ENCODE assay signal across 25 mouse cellular contexts in the genomic region with DNA sequence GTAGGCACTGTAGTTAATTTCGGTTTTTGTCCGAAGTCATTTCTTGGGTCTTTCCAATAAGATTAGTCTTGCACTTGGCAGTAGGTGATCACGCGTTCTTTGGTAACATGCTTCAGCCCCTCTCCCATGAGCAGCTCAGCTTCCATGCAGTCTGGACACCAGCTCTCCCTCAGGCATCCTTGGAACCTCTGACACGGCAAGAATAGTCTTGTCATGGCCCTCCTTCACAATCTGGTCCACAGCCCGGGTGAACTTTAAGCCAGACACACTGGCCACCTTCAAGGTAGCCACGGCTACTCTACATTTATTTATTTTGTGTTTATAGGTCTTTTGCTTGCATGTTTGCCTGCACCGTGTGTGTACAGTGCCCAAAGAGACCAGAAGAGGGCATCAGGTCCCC.
"Had no signal": no experiment of that assay in that cellular context is flagged by ENCODE, and none has a peak within 500 bp of the region (broad histone marks: within the 10 kb centered on the region; RNA-seq: fewer than 3 reads in every experiment).

No protein-coding gene starts in this region.

- H3K4me2 ChIP-seq: heart, embryonic 11.5 days; heart, embryonic 13.5 days; heart, embryonic 15.5 days; hindbrain, embryonic 13.5 days; hindbrain, embryonic 15.5 days; kidney, embryonic 15.5 days; limb, embryonic 13.5 days; limb, embryonic 15.5 days; liver, embryonic 12.5 days had no signal

- H3K27me3 ChIP-seq: heart, embryonic 13.5 days; heart, embryonic 15.5 days; hindbrain, embryonic 13.5 days; hindbrain, embryonic 15.5 days; kidney, embryonic 15.5 days; limb, embryonic 13.5 days; limb, embryonic 15.5 days; liver, embryonic 12.5 days had no signal

- ATAC-seq: hindbrain, postnatal 0 days; liver, embryonic 12.5 days had no signal

- DNase-seq: gastrocnemius, postnatal 14 days; gastrocnemius, postnatal 36 days; heart, adult 11 months; heart, adult 2 months; heart, postnatal 14 days; heart, postnatal 36 days; kidney, adult 11 months; kidney, adult 2 months; kidney, adult 9 months; kidney, postnatal 14 days; kidney, postnatal 36 days; layer of hippocampus, adult 9-11 months; layer of hippocampus, postnatal 36 days; left cerebral cortex, postnatal 4 days had no signal

- H3K4me1 ChIP-seq: heart, embryonic 13.5 days; heart, embryonic 15.5 days; hindbrain, embryonic 15.5 days; limb, embryonic 13.5 days; limb, embryonic 15.5 days; liver, embryonic 12.5 days had no signal

- H3K9me3 ChIP-seq: heart, embryonic 15.5 days; hindbrain, embryonic 13.5 days; hindbrain, embryonic 15.5 days; kidney, embryonic 15.5 days; limb, embryonic 15.5 days had no signal

- H3K9ac ChIP-seq: heart, embryonic 13.5 days; heart, embryonic 15.5 days; hindbrain, embryonic 13.5 days; hindbrain, embryonic 15.5 days; kidney, embryonic 15.5 days; limb, embryonic 13.5 days; limb, embryonic 15.5 days; liver, embryonic 12.5 days had no signal

- H3K27ac ChIP-seq: heart, adult 2 months; heart, embryonic 13.5 days; heart, embryonic 15.5 days; hindbrain, embryonic 13.5 days; hindbrain, embryonic 15.5 days; hindbrain, postnatal 0 days; kidney, embryonic 15.5 days; kidney, postnatal 0 days; limb, embryonic 13.5 days; limb, embryonic 15.5 days; liver, embryonic 12.5 days had no signal

- H3K4me3 ChIP-seq: heart, adult 2 months; heart, embryonic 13.5 days; heart, embryonic 15.5 days; hindbrain, embryonic 13.5 days; hindbrain, embryonic 15.5 days; kidney, embryonic 15.5 days; limb, embryonic 13.5 days; limb, embryonic 15.5 days; liver, embryonic 12.5 days had no signal

- H3K36me3 ChIP-seq: heart, embryonic 15.5 days; hindbrain, embryonic 13.5 days; hindbrain, embryonic 15.5 days; kidney, embryonic 15.5 days; limb, embryonic 13.5 days; limb, embryonic 15.5 days; liver, embryonic 12.5 days had no signal
